Mouse (Mus musculus) gastrocnemius, adult 8-10 months (tissue): ENCODE measurements at regions not wholly inside any gene's neighbourhood (a gene's known extent, or its start where the extent isn't known, plus 50 kb on each side); places are given as distances from the start of the nearest gene placed in this dataset.

Experiments used
- DNase-seq, 2 experiments: peaks; one replicate each; pipeline ENCODE4 v3.0.0; 2022; ENCODE audit warnings: low spot score in 2 of 2

DNA sequence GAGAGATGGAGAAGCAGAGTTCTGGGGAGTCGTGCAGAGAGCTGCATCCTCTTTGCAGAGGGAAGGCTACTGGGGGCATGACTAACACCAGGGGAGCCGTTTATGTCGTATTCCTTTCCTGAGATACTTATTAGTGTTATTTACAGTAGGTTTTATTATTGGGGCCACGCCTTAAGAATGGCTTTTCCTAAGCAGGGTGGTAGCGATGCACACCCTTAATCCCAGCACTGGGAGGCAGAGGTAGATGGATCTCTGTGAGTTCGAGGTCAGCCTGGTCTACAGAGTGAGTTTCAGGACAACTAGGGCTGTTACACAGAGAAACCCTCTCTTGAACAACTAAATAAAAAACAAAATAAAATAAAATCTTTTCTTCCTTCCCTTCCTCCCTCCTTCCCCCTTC is 212.6 kb downstream of the Enc1 start:
- no peak for DNase-seq

DNA sequence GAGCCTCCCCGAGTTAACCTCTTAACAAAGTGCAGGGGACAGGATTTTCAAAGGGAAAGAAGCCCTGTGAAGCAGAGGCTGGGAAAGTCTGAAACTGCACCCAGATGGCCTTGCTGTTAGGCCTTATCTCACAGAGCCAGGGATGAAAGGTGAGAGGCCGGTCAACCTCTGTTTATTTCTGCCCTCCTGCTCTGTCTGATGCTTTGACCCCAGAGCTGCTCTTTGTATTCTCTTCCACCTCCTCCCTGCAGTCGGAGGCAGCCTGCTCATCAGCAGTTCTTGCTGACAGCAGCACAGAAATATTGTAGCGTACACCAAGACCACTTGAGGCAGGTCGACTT is 212.2 kb downstream of the Enc1 start:
- no peak for DNase-seq

DNA sequence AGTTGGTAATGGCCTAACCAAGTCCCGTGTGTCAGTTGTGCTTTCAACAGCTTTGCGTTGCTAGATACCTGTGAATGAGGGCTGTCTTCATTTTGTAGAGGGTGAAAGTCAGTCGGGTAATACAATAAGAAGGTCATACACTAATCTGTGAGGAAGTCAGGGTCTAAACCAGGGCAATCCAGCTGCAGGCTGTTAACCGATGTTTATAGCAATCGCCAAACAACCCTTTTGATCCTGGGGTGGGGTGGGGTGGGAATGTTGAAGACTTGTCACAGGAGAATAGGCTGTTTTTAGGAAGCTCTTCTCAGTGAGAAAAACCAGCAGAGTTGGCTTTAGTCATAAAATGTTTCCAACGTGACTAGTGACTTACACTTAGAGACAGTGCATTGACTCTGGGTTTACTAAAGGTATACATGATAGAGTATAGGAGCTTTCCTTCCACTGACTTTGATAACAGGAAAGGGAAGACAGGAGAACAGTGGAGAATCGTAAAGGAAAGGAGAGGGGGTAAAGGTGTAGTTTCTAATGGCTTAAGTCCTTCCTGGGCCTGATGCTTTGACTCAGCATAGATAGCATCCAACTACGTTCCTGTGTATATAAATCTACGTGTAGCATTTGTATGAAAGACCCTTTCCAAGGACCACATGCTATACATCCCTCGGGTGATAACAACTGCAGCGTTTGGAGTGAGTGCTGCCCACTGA is 211.6 kb downstream of the Enc1 start:
- DNase-seq = no peak

DNA sequence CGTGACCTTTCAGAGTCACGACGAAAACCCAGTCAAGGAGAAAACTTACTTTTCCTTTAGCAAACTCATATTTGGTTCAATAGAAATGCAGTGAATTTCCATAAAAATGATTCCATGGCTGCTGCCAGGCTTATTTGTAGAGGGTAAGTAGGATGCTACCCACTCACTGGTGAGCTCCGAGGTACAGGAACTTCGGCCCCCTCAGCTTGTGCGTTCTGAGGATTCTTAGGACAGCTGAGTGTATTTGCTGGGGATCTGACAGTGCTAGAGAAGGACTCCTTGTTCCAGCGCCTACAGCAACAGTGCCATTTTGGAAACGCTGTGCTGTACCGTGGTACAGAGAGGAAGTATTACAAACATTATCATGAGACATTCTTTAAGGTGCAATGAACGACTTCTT is 210.4 kb downstream of the Enc1 start:
- no peak for DNase-seq

DNA sequence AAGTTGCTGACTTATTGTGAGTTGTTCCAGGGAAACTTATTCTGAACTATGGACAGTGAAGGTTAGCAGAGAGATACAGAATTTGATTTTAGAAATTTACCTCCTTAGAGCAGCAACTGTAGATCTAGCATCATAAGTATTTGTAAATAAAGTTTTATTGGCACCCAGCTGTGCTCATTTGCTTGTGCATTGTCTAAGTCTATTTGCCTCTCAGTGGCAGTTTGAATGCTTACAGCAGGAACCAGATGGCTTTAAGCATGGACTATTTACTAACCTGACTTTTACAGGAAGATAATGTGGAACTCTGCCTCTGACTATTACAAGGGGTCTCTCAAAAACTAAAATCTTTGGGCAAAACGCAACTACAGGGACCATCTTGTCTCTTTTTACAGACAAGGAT is 207.2 kb downstream of the Enc1 start:
- DNase-seq = no peak

DNA sequence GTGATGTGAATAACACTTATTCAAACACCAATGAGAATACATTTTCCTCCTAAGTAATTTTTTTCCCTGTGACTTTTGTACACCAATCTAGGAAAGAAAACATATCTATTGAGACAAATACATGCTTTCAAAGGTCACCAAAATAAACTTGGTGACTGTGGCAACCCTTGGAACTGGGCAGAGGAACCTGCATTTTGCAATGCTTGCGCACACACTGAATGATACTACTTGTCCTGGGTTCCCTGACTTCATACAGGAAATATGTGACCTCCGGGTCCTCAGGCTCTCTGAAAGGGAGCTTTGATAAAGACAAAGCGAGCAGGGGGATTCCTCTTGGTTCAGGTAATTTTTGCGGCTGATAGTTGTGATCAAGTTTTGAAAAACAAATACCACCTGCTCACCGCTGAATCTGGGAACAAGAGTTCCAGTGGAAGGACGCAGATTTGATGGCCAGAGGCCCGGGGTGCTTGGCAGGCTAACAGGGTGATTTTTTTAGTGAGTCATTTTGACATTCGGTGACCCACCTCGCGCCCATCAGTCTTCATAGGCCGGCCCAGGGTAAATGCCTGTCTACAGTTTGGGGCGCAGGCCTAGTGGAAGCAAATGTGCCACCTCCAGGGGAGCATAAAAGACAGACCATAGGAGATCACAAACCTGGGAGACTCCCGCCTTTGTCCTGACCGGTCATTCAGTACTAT is 203.0 kb downstream of the Enc1 start:
- no peak for DNase-seq

DNA sequence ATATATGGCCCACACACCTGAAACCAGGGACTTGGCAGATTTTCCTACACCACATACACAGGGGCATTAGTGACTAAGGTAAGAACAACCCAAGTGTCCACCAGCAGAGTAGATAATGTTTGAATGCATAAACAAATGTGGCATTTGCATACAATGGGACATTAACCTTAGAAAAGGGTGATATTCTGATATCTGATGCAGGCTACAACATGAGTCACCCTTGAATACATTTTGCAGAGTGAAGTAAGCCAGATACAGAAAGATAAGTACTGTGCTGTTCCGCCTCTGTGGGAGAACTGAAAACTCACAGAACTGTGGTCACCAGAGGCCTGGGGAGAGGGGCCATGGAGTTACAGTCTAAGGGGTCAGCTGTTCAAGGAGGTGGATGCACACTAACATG is 201.9 kb downstream of the Enc1 start:
- DNase-seq = no peak

DNA sequence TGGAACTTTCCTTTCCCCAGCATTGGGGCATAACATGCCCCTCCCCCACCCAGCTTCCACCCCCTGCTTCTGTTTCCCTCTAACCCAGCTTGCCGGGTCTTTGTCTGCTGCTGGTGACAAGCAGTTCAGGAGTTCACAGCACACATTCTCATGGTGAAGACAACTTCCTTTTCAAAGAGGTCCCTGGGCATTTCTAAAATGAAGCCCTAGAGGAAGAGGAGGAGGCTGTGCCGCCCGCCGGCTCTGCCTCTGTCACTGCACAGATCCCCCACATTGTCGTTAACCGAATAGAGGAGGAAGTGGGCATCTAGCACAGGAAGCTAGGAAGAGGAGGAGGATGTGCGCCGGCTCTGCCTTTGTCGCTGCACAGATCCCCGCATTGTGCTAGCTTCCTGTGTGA is 201.4 kb downstream of the Enc1 start:
- DNase-seq = no peak

DNA sequence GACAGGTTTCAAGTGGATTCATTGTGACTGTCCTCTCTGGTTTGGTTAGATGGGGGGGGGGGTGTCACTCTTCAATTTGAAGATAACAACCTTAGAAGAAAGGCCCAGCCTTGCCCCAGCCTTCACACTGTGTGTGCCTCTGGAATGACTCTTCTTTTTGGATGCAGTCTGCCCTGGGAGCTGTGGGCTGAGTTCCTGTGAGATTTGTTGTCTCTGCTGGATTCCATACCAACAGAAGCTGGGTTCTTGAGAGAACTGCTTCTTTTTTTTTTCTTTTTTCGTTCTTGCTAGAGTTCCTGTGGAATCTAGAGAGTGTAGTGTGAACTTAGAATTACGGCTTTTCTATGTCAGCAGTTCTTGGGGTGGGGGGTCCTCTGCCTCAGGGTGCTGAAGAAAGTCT is 200.9 kb downstream of the Enc1 start:
- DNase-seq = no peak

DNA sequence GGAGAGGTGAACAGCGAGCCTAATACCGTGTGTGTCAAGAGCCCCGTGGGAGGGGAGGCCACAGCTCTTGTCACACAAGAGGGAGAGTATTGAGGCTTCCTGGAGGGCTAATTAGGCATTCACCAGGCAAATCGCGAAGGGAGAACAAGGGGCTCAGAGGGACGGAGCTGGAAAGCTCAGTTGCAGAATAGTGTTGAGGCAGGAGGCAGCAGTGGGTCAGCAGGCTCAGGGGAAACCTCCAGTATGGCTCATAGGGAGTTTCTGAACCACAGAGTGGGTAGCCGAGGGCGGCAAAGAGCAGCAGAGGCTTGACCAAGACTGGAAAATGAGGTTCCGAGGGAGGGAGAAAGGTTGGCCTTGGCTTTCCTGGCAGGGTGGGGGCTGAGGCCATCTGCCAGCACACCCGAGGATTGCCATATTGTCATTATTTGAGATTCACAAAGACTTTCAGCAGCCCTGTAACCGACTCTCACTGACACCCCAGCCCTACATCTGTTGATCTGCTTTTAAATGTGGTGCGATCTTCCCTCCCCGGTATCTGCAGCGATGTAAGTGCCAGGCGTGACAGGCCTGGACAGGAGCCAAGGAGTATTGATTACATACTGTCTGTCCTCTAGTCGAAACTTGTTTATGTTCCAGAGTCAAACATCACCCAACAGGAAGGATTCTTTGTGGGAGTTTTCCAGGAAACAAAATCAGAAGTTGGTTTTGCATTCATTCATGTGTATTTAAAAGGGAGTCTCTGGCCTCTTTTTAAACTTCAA is 198.5 kb downstream of the Enc1 start:
- no peak for DNase-seq

DNA sequence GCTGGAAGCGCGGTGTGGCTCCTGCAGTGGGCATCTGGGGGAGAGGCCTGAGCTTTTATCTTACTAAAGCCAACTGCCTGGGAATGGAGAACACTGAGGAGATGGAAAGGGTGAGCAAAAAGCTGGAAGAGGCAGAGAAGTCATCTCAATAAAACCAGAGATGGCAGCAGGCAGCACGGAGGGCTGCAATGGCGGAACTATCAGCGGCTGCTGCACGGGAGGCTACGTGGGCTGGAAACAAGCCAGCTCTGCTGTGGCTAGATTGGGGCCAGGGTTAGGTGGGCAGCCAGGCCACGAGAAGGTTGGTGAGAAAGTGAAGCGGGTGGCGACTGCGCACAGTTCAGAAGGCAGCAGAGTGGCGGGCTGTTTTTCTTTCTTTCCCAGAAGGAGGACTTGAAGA is 197.8 kb downstream of the Enc1 start:
- DNase-seq = no peak

DNA sequence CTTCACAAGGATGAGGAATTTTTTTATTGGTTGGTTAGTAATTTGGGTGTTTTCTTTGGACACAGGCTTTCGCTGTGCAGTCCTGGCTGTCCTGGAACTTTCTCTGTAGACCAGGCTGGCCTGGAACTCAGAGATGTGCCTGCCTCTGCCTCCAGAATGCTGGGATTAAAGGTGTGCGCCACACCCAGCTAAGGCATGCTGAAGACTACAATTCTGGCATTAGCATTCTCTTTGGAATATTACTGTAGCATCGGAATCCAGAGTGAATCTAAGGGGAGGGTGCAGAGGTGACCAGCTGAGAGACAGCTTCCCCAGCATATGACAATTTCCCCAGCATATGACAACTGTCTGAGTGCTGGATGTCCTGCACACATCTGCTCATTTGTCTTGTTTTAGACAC is 197.4 kb downstream of the Enc1 start:
- no peak for DNase-seq

DNA sequence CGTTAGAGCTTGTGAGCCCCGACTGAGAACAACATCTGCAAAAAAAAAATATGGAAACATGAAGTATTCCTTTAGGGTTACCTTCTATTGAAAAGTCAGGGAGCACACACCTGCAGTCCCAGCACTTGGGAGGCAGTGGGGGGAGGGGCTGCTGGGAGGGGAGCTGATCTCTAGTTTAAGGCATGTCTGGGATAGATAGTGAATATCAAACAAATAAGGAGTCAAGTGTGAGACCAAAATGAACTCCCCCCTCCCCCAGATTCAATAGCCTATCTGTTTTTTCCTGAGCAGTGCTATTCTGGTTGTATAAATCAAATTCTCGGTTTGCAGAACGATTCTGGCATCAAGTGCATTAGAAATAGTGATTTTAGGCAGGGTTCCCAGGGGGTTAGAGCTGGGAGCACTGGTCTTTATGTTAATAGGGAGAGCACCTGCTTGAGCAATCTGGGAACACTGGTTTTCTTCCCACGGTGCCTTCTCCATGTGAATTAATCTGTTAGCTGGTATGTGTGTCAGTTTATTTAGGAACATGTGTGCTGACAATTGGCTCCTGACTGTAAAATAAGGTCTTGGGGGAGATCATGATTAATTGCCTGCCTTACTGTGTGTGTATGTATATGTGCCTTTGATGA is 195.9 kb downstream of the Enc1 start:
- no peak for DNase-seq

DNA sequence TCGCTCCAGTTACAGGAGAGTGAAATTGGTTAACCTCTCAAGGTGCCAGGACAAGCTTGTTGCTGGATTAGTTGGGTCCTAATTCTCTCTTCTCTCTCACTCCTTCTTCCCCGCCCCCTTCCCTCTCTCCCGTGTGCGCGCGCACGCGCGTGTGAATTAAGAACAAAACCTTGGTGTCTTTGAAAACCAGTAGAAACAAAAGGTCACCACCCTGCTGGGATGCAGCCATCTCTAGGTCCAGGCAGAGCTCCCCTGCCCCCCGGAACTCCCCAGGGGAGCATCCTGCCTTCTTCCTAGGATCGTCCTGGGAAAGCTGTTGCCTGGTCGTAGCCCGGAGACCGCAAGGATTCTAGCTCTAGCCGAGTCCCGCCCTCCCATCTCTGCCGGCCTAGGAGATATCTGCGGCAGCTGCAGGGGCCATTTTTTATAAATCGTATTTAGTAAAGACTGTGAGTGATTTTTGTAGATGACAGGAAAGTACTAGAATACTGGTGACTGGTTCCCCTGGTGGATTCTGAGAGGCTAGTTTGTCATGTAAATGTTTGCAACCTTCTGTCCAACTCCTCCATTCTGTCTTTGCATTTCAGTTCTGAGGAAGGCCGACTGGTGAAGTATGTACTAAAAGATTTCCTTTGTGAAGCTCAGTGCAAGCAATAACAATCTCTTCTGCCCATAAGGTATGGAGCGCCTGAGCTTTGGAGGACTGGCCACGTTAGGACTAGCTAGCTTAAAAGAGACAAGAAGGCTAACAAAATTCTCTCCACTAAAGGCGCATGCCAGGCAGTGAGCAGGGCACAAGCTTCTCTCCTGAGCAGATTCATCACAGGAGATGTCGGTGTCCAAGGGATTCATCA is 195.2 kb downstream of the Enc1 start:
- DNase-seq = peak; percentile 24 to 46

DNA sequence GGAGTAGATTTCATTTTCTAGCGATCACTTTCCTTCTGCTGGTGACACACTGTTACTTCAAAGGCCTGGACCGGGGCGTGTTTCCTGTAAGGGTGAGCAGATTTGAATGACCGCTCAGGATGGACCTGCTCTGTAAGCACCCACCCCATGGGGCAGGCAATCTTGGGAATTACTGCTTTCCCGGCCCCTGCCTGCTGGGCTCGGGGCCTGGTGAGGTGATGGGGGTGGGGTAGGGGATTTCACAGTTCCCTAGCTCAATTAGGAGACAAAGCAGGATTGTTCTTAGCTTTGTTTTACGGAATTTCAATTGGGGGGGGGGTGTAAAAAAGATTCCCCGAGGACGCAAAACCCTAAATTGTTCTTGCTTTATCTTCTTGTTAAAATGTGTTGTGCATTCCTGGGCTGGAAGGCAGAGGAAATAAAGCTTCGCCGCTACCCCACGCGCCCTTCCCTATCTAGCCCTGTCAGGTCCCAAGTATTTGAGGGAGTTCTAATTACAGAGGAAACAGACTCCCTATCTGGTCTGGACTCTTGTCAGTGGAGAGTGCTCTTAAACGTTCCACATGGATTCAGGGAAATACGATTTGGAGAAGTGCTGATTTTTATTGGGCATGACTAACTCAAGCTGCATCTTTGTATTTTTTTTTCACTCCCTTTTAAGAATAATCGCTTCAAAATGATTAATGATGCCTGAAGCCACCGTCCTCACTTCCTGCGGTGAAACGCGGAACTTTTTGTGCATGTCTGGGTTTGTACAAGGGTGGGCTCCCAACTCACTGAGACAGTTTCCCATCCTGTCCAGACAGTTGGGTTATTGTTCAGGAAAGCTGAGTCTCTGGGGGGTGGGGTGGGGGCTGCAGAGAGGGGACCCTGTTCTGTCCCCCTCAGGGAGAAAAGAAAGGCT is 194.3 kb downstream of the Enc1 start:
- no peak for DNase-seq

DNA sequence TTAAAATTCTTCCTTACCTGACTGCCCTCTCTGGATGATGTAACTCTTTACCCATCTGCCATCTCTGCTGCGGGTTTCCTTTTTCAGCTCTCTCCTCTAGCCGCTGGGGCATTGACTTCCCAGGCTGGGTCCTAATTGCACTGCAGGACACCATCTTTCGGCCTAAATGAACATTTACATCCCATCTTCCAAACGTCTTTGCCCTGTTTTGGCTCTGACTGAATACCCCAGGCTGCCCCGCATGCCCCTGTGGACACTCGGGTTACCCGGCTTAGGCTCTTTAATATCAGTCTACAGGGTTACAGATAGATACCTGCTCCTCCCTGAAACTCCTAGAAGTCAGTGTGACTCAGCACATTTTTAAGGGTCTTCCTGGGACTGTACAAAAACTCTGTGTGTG is 193.3 kb downstream of the Enc1 start:
- DNase-seq = no peak

DNA sequence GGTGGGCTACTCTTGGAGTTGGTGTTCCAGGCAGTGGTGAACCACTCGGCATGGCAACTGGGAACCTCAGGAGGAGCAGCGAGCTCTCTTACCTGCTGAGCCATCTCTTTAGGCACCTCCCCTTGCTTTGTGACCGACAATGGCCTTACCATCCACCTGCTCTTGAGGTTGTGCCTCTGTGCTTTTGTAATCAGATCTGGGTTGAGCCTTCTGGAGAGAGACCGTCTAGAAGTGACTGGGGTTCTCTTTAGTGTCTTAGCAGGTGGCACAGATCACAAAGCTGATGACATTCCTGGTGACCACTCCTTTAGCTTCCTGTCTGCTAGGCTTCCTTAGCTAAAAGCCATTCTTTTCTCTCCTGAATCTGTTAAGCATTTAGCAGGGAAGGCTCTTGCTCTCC is 191.7 kb downstream of the Enc1 start:
- no peak for DNase-seq

DNA sequence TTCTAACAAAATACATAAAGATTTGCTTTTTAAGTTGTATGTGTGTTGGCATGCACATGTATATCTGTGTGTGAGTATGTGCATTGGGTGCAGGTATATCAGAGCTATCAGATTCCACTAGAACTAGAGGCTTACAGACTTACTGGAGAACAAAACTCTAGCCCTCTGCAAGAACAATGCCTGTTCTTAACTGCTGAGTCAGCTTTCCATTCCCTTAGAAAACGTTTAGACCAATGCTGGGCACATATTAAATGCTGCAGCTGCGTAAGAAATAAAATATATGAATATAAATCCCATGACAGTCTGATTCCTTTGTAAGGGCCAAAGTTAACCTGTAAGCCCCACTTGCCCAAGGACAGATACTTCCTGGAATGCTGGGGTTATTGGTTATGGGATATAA is 190.0 kb downstream of the Enc1 start:
- no peak for DNase-seq

DNA sequence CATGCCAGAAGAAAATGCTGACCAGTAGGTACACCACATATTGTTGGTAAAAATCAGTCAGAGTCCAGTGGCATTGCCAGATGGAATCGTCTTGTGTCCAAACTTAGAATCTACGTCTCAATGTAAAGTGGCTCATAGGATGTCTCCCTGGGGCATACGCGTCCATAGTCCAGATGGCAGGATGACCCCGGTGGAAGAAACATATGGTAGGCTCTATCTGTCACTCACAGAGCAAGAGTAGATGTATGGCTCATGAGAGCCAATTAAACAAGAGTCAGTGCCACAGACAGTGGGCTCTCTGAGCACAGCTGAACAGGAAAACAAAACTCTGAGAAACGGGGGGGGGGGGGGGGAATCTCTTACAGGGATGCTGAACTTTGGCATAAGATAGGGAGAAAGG is 187.3 kb downstream of the Enc1 start:
- DNase-seq = no peak

DNA sequence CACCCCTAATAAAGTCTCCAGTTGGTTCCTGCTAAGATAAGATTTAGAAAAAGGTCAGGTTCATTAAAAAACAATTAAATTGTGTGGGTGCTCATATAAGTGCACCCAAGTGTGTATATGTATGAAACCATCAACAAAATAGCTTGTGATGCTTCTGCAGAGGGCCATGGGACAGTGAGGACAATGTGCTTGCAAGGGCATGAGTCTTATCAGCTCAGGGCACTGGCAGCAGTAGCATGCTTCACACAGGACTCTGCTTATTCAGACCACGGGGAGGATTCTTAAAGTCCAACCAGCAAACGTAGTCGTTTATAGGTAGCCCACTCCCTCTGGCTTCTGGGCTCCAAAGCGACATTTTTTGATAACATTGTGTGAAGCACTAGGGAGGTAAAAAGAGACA is 186.6 kb downstream of the Enc1 start:
- no peak for DNase-seq
